Mouse (Mus musculus): Measurements from ENCODE around the gene Tnk2.

The Tnk2 gene

GRCm38 (mm10) chr16:32643661-32644061 lies at the start of gene Tnk2:
Tnk2 (plus strand) TSS chr16:32643874.
- peak; percentile 90 for DNase-seq

- DNase-seq = no peak
Observed at GRCm38 (mm10) chr16:32593916-32594315, 49.8 kb upstream of the Tnk2 start.

GRCm38 (mm10) chr16:32594701-32595100 lies 49.0 kb upstream of the Tnk2 start:
- DNase-seq = no peak

- DNase-seq = no peak
Observed at GRCm38 (mm10) chr16:32595142-32595855, 48.4 kb upstream of the Tnk2 start.

GRCm38 (mm10) chr16:32597909-32598381 lies 45.7 kb upstream of the Tnk2 start:
- DNase-seq = no peak

GRCm38 (mm10) chr16:32599151-32599550 lies 44.5 kb upstream of the Tnk2 start:
- no peak for DNase-seq

- no peak for DNase-seq
Observed at GRCm38 (mm10) chr16:32602193-32602685, 41.4 kb upstream of the Tnk2 start.

GRCm38 (mm10) chr16:32607562-32608343 lies 35.9 kb upstream of the Tnk2 start:
- peak; percentile 10 for DNase-seq

GRCm38 (mm10) chr16:32608344-32608711 lies 35.3 kb upstream of the Tnk2 start:
- no peak for DNase-seq

- peak; percentile 96 for DNase-seq
Observed at GRCm38 (mm10) chr16:32608712-32609400, 34.8 kb upstream of the Tnk2 start, which contains the start of gene Tfrc. Tfrc (plus strand) TSS chr16:32608920.

- DNase-seq = no peak
Observed at GRCm38 (mm10) chr16:32609401-32609779, 34.3 kb upstream of the Tnk2 start.

- DNase-seq = peak; percentile 50
Observed at GRCm38 (mm10) chr16:32610460-32611255, 33.0 kb upstream of the Tnk2 start.

- DNase-seq = no peak
Observed at GRCm38 (mm10) chr16:32612052-32612451, 31.6 kb upstream of the Tnk2 start.

GRCm38 (mm10) chr16:32613269-32613834 lies 30.3 kb upstream of the Tnk2 start:
- DNase-seq = no peak

GRCm38 (mm10) chr16:32614047-32614446 lies 29.6 kb upstream of the Tnk2 start:
- no peak for DNase-seq

- DNase-seq = no peak
Observed at GRCm38 (mm10) chr16:32618946-32619345, 24.7 kb upstream of the Tnk2 start.

- DNase-seq = no peak
Observed at GRCm38 (mm10) chr16:32628140-32628539, 15.5 kb upstream of the Tnk2 start.

GRCm38 (mm10) chr16:32632328-32632824 lies 11.3 kb upstream of the Tnk2 start:
- DNase-seq = no peak

GRCm38 (mm10) chr16:32633486-32634012 lies 10.1 kb upstream of the Tnk2 start:
- DNase-seq = no peak

GRCm38 (mm10) chr16:32634183-32634582 lies 9.5 kb upstream of the Tnk2 start:
- DNase-seq = no peak

GRCm38 (mm10) chr16:32635314-32635713 lies 8.4 kb upstream of the Tnk2 start:
- DNase-seq = no peak

GRCm38 (mm10) chr16:32636331-32636730 lies 7.3 kb upstream of the Tnk2 start:
- no peak for DNase-seq
